Mouse (Mus musculus) lung, adult 2 months (tissue): Measurements from ENCODE around the gene Ak5.

ENCODE experiments used
- CTCF ChIP-seq: fragments of 200-500 bp; IDR thresholded peaks from 2 replicates; pipeline ENCODE4 v1.5.1; 2011; ENCODE audit warnings: mild to moderate bottlenecking, low read length, control low read depth; ENCODE audit not compliant: insufficient read depth
- POLR2A ChIP-seq: fragments of 200-500 bp; IDR thresholded peaks from 2 replicates; pipeline ENCODE4 v1.6.1; 2011; ENCODE audit warnings: low read depth, mild to moderate bottlenecking, control low read depth, low read length, borderline replicate concordance; ENCODE audit errors: extremely low read depth

- TF ChIP-seq POLR2A (no peak), CTCF (no peak)
Observed at GRCm38 (mm10) chr3:152483800-152484199, 184.4 kb downstream of the Ak5 start.
